Mouse (Mus musculus) small intestine, adult 2 months (tissue): ENCODE measurements around the gene Armh1. TPM values are rescaled to one million over a fixed set of nuclear protein-coding genes. Genes with fewer than 3 reads are reported as not detected.

Source experiments
- H3K27ac ChIP-seq: fragments of 200-500 bp; 2 replicates; pipeline ENCODE4 v1.5.1; 2012; ENCODE audit warnings: low read depth, low read length, control low read depth, inconsistent platforms; ENCODE audit not compliant: insufficient read depth
- H3K27me3 ChIP-seq: fragments of 200-500 bp; 2 replicates; pipeline ENCODE4 v1.6.1; 2012; ENCODE audit warnings: mild to moderate bottlenecking, moderate library complexity, low read length, inconsistent platforms; ENCODE audit not compliant: control insufficient read depth, insufficient read depth
- H3K36me3 ChIP-seq: fragments of 200-500 bp; 2 replicates; pipeline ENCODE4 v1.6.1; 2012; ENCODE audit warnings: mild to moderate bottlenecking, low read length, control low read depth, inconsistent platforms; ENCODE audit not compliant: control insufficient read depth, insufficient read depth
- H3K4me1 ChIP-seq: fragments of 200-500 bp; 2 replicates; pipeline ENCODE4 v1.6.1; 2012; ENCODE audit warnings: low read length, inconsistent platforms, mixed read lengths; ENCODE audit not compliant: control insufficient read depth, insufficient read depth, insufficient read length
- H3K4me3 ChIP-seq: fragments of 200-500 bp; 2 replicates; pipeline ENCODE4 v1.5.1; 2012; ENCODE audit warnings: low read depth, mild to moderate bottlenecking, control low read depth, inconsistent platforms, low read length, moderate library complexity
- CTCF ChIP-seq: fragments of 200-500 bp; IDR thresholded peaks from 2 replicates; pipeline ENCODE4 v1.5.1; 2012; ENCODE audit warnings: low read depth, mild to moderate bottlenecking, control low read depth, inconsistent platforms, low read length, moderate library complexity, mixed read lengths; ENCODE audit not compliant: insufficient replicate concordance, insufficient read length; ENCODE audit errors: extremely low read depth
- POLR2A ChIP-seq: fragments of 200-500 bp; IDR thresholded peaks from 2 replicates; pipeline ENCODE4 v1.6.1; 2012; ENCODE audit warnings: low read depth, mild to moderate bottlenecking, control low read depth, inconsistent platforms, low read length, moderate library complexity
- WGBS: fragments of 180-500 bp; shearing (Covaris S2); methylation state at CpG from one replicate; pipeline ENCODE4 v1.1.7; 2018; 5-methylcytosine and 5-hydroxymethylcytosine counted together
- polyA plus RNA-seq: library from polyadenylated mRNA; depleted of rRNA; stranded (reverse); fragments of >200 nt; gene quantifications from 2 replicates; pipeline ENCODE4 v1.2.3, GENCODE M21; 2012

Armh1 gene
- polyA plus RNA-seq, 1 experiment, result not detected

GRCm38 (mm10) chr4:117234166-117234741, 17.7 kb downstream of the Armh1 start:
- H3K27me3 ChIP-seq, result no peaks in the 10 kb centered on the region
- no peak for TF ChIP-seq POLR2A
- TF ChIP-seq CTCF, result no peak
- peaks cover 5% of the 10 kb centered on the region; the same call in 1 of the 2 replicates for H3K4me1 ChIP-seq
- H3K4me3 ChIP-seq, result no peak overlapping the region
- H3K36me3 ChIP-seq, result no peaks in the 10 kb centered on the region
- no peak overlapping the region for H3K27ac ChIP-seq
- 79% methylated on average over 7 of the region's 7 CpGs for WGBS

GRCm38 (mm10) chr4:117231208-117231607, 20.7 kb downstream of the Armh1 start:
- Histone ChIP-seq H3K4me3 (no peak overlapping the region), H3K36me3 (no peaks in the 10 kb centered on the region), H3K27ac (no peak overlapping the region), H3K4me1 (peaks cover 5% of the 10 kb centered on the region; the same call in 1 of the 2 replicates), H3K27me3 (no peaks in the 10 kb centered on the region)
- TF ChIP-seq CTCF (no peak), POLR2A (no peak)
- 35% methylated on average over 2 of the region's 2 CpGs for WGBS

- Histone ChIP-seq H3K4me1 (peaks cover 5% of the 10 kb centered on the region; the same call in 1 of the 2 replicates), H3K27me3 (no peaks in the 10 kb centered on the region), H3K4me3 (no peak overlapping the region), H3K36me3 (no peaks in the 10 kb centered on the region), H3K27ac (no peak overlapping the region)
- 72% methylated on average over 10 of the region's 10 CpGs for WGBS
- TF ChIP-seq POLR2A (no peak), CTCF (peak; percentile 64; the same call in 1 of the 2 replicates)
These were observed 21.6 kb downstream of the Armh1 start for GRCm38 (mm10) chr4:117230331-117230730.

GRCm38 (mm10) chr4:117229590-117229989, 22.3 kb downstream of the Armh1 start:
- Histone ChIP-seq H3K36me3 (no peaks in the 10 kb centered on the region), H3K27ac (no peak overlapping the region), H3K4me3 (no peak overlapping the region), H3K4me1 (peaks cover 5% of the 10 kb centered on the region; the same call in 1 of the 2 replicates), H3K27me3 (no peaks in the 10 kb centered on the region)
- TF ChIP-seq POLR2A, result no peak
- no peak for TF ChIP-seq CTCF
- 38% methylated on average over 15 of the region's 15 CpGs for WGBS

GRCm38 (mm10) chr4:117225250-117225649, 26.7 kb downstream of the Armh1 start:
- H3K4me1 ChIP-seq, result no peaks in the 10 kb centered on the region

GRCm38 (mm10) chr4:117224122-117224521, 27.8 kb downstream of the Armh1 start:
- no peak for TF ChIP-seq CTCF
- no peak for TF ChIP-seq POLR2A
- Histone ChIP-seq H3K27me3 (no peaks in the 10 kb centered on the region), H3K27ac (no peak overlapping the region), H3K36me3 (no peaks in the 10 kb centered on the region), H3K4me1 (no peaks in the 10 kb centered on the region), H3K4me3 (no peak overlapping the region)
- 81% methylated on average over 8 of the region's 8 CpGs for WGBS

More at GRCm38 (mm10) chr4:117225250-117225649, 26.7 kb downstream of the Armh1 start:
- Histone ChIP-seq H3K27ac (no peak overlapping the region), H3K27me3 (no peaks in the 10 kb centered on the region), H3K4me3 (no peak overlapping the region), H3K36me3 (no peaks in the 10 kb centered on the region)
- no peak for TF ChIP-seq POLR2A
- TF ChIP-seq CTCF, result no peak

GRCm38 (mm10) chr4:117223001-117223400, 28.9 kb downstream of the Armh1 start:
- Histone ChIP-seq H3K27ac (no peak overlapping the region), H3K36me3 (no peaks in the 10 kb centered on the region), H3K4me1 (no peaks in the 10 kb centered on the region), H3K27me3 (no peaks in the 10 kb centered on the region), H3K4me3 (no peak overlapping the region)
- WGBS, result 35% methylated on average over 5 of the region's 5 CpGs
- no peak for TF ChIP-seq CTCF
- no peak for TF ChIP-seq POLR2A

- no peak overlapping the region for H3K27ac ChIP-seq
- WGBS, result 85% methylated on average over 9 of the region's 9 CpGs
- TF ChIP-seq POLR2A, result no peak
- TF ChIP-seq CTCF, result no peak
- no peaks in the 10 kb centered on the region for H3K27me3 ChIP-seq
- no peaks in the 10 kb centered on the region for H3K4me1 ChIP-seq
- H3K36me3 ChIP-seq, result no peaks in the 10 kb centered on the region
- H3K4me3 ChIP-seq, result no peak overlapping the region
These were observed 30.1 kb downstream of the Armh1 start for GRCm38 (mm10) chr4:117221836-117222235.
